In the genomic region with DNA sequence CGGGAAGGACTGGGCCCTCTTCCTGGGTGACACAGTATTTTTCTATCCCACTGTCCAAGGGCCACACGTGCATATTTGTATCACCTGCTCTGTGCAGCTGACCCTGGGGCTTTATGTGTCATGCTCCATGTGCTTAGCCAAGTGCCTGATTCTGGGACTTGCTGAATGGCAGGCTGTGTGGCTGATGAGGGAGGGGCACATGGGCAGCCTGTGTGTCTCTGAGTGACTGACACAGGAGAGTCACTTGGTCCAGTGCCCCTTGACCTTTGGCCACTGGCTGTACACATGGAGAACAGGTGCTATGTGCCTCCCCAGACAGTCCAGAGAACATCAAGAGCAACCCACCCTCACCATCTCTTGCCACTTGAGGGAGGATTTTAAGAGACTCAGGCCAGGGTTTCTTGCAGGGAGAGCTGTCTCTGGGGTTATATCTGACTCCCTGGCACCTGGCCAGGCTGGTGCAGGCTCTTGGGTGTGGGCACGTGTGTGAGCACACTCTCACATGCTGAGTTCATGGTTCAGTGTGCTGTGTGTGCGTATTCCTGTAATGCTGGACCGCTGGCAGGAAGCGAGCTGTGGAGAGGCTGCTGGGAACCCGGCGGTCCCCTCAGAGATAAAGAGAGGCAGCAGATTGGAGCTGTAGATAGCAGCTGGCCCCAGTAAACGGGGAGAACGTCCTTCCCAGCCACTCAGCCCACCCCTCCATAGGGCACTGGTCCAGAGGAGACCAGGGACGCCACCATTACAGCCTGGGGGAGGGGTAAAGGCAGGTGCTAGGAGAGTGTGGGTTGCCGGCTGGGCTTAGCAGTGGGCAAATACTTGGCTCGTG, we compare ENCODE assay signal across 9 mouse cellular contexts. TPM values are rescaled to one million over a fixed set of nuclear protein-coding genes. Genes with fewer than 3 reads are reported as not detected.
DNase-seq lines count a peak whose midpoint lies in the region; ATAC-seq and TF ChIP-seq lines count a peak whose summit lies in the region.
"Had no signal": no experiment of that assay in that cellular context is flagged by ENCODE, and none has a peak within 500 bp of the region (broad histone marks: within the 10 kb centered on the region; RNA-seq: fewer than 3 reads in every experiment).

No protein-coding gene starts in this region.

- no peaks in the 10 kb centered on the region for H3K36me3 ChIP-seq in embryonic facial prominence, embryonic 13.5 days
- no peaks in the 10 kb centered on the region for H3K36me3 ChIP-seq in hindbrain, embryonic 16.5 days (ENCODE audit: control insufficient read depth, insufficient read depth, low read length)
- no peaks in the 10 kb centered on the region for H3K36me3 ChIP-seq in midbrain, embryonic 10.5 days
- H3K36me3 ChIP-seq in thymus, adult 2 months (ENCODE audit: control insufficient read depth, insufficient read depth, low read length) = no peaks in the 10 kb centered on the region

- peak overlapping the region; percentile 40; the same call in 1 of the 2 replicates for H3K9ac ChIP-seq in embryonic facial prominence, embryonic 13.5 days
- peak overlapping the region; percentile 37 for H3K9ac ChIP-seq in hindbrain, embryonic 16.5 days (ENCODE audit: low read depth, low read length)

- peaks cover 36% of the 10 kb centered on the region for H3K4me1 ChIP-seq in embryonic facial prominence, embryonic 13.5 days
- peaks cover 24% of the 10 kb centered on the region for H3K4me1 ChIP-seq in hindbrain, embryonic 16.5 days (ENCODE audit: control insufficient read depth, insufficient read depth, low read depth, low read length)
- peaks cover 62% of the 10 kb centered on the region for H3K4me1 ChIP-seq in midbrain, embryonic 10.5 days
- H3K4me1 ChIP-seq in thymus, adult 2 months (replicated peaks; ENCODE audit: control insufficient read depth, insufficient read depth, low read length) = peaks cover 89% of the 10 kb centered on the region

- 21% methylated on average over 13 of the region's 13 CpGs for WGBS in embryonic facial prominence, embryonic 13.5 days
- WGBS in hindbrain, embryonic 16.5 days = 21% methylated on average over 12 of the region's 13 CpGs
- WGBS in midbrain, embryonic 10.5 days = 46% methylated on average over 13 of the region's 13 CpGs
- WGBS in thymus, adult 2 months = 6% methylated on average over 13 of the region's 13 CpGs

- H3K4me3 ChIP-seq in embryonic facial prominence, embryonic 13.5 days = no peak overlapping the region
- no peak overlapping the region for H3K4me3 ChIP-seq in hindbrain, embryonic 16.5 days (ENCODE audit: low read length)
- 0 out of 2 replicates have a peak overlapping the region, but pooled peaks have one; percentile 16 for H3K4me3 ChIP-seq in midbrain, embryonic 10.5 days
- peak overlapping the region; percentile 7; the same call in 1 of the 2 replicates for H3K4me3 ChIP-seq in thymus, adult 2 months (ENCODE audit: control insufficient read depth, insufficient read depth, low read length)

- no peak for TF ChIP-seq CTCF in thymus, adult 2 months (IDR thresholded peaks at IDR 0.05; ENCODE audit: borderline replicate concordance, control insufficient read depth, extremely low read depth, insufficient read depth, low read length, poor library complexity)

- ATAC-seq in embryonic facial prominence, embryonic 13.5 days (ENCODE audit: insufficient number of reproducible peaks, insufficient read depth, low FRiP score, low TSS enrichment, low read depth) = no peak
- peak; percentile 81 for ATAC-seq in hindbrain, embryonic 16.5 days

- peak overlapping the region; percentile 40 for H3K4me2 ChIP-seq in embryonic facial prominence, embryonic 13.5 days
- peak overlapping the region; percentile 14 for H3K4me2 ChIP-seq in hindbrain, embryonic 16.5 days (ENCODE audit: low read length)

- H3K27ac ChIP-seq in embryonic facial prominence, embryonic 13.5 days = peak overlapping the region; percentile 51; the same call in 1 of the 2 replicates
- peak overlapping the region; percentile 41 for H3K27ac ChIP-seq in hindbrain, embryonic 16.5 days (ENCODE audit: low read depth, low read length)
- peak overlapping the region; percentile 68 for H3K27ac ChIP-seq in midbrain, embryonic 10.5 days (replicated peaks)
- H3K27ac ChIP-seq in thymus, adult 2 months (ENCODE audit: control insufficient read depth, insufficient read depth, low read length) = peak overlapping the region; percentile 60

- DNase-seq in adrenal gland, postnatal 10 days = peak; percentile 58
- DNase-seq in adrenal gland, postnatal 4 days (ENCODE audit: low spot score in 2 of 2) = no peak
- DNase-seq in 3T3-L1 (ENCODE audit: low read depth, low spot score) = peak; percentile 24
- DNase-seq in left cerebral cortex, postnatal 36 days (ENCODE audit: low spot score in 2 of 2) = peak; percentile 31 to 38
- no peak for DNase-seq in midbrain, embryonic 10.5 days (ENCODE audit: low spot score)
- peak; percentile 63 for DNase-seq in thymus, adult 2 months

- peaks cover 4% of the 10 kb centered on the region; the same call in 1 of the 2 replicates for H3K27me3 ChIP-seq in embryonic facial prominence, embryonic 13.5 days
- H3K27me3 ChIP-seq in hindbrain, embryonic 16.5 days (replicated peaks; ENCODE audit: control insufficient read depth, insufficient read depth, low read length) = no peaks in the 10 kb centered on the region
- H3K27me3 ChIP-seq in midbrain, embryonic 10.5 days (ENCODE audit: low read depth, poor library complexity, severe bottlenecking) = peaks cover 45% of the 10 kb centered on the region
- no peaks in the 10 kb centered on the region for H3K27me3 ChIP-seq in thymus, adult 2 months (ENCODE audit: control insufficient read depth, insufficient read depth, low read length)

- no peak for TF ChIP-seq POLR2A in thymus, adult 2 months (IDR thresholded peaks at IDR 0.05; ENCODE audit: control insufficient read depth, extremely low read depth, insufficient read depth, low read length, poor library complexity)

- intact Hi-C loops in left cerebral cortex, postnatal 36 days (cut with DNase I) = loop anchor here (10.0 kb wide), 1 partner anchor 347 kb away; no protein-coding TSS in a partner anchor

- no peaks in the 10 kb centered on the region for H3K9me3 ChIP-seq in embryonic facial prominence, embryonic 13.5 days
- H3K9me3 ChIP-seq in hindbrain, embryonic 16.5 days (ENCODE audit: control insufficient read depth, low read length) = no peaks in the 10 kb centered on the region
- H3K9me3 ChIP-seq in midbrain, embryonic 10.5 days (replicated peaks) = no peaks in the 10 kb centered on the region

RNA-seq across cellular contexts. Expression of a gene that starts 4.8 kb away (rescaled TPM):
- total RNA-seq in adrenal gland, postnatal 10 days (2021) = 10 to 100 TPM in 1 of 2 experiments, 1 to 10 TPM in 1; 9.5 to 17.3 TPM
- total RNA-seq in adrenal gland, postnatal 4 days (2021) = 10 to 100 TPM; 15.1 to 15.6 TPM
- polyA plus RNA-seq in embryonic facial prominence, embryonic 13.5 days (2015; fragmentation: Nextera tagmentation; extraction: Ambion mirVana) = 2.7 and 2.9 TPM in 2 replicates
- 4.5 and 5.5 TPM in 2 replicates for polyA plus RNA-seq in hindbrain, embryonic 16.5 days (2015; fragmentation: Nextera tagmentation; extraction: Ambion mirVana)
- total RNA-seq in left cerebral cortex, postnatal 36 days (2021) = 1 to 10 TPM; 3.4 to 7.2 TPM
- polyA plus RNA-seq in midbrain, embryonic 10.5 days (2016; fragmentation: Nextera tagmentation; extraction: Ambion mirVana) = 5.0 and 5.2 TPM in 2 replicates
- polyA plus RNA-seq in thymus, adult 2 months (2012; rRNA removed) = 15.3 and 16.9 TPM in 2 replicates

RNA-seq across cellular contexts. Expression of a gene that starts 17.6 kb away (rescaled TPM):
- total RNA-seq in adrenal gland, postnatal 10 days (2021) = not detected
- total RNA-seq in adrenal gland, postnatal 4 days (2021) = not detected
- not detected in 2 replicates for polyA plus RNA-seq in embryonic facial prominence, embryonic 13.5 days (2015; fragmentation: Nextera tagmentation; extraction: Ambion mirVana)
- polyA plus RNA-seq in hindbrain, embryonic 16.5 days (2015; fragmentation: Nextera tagmentation; extraction: Ambion mirVana) = 0.08 TPM in 1 of 2 replicates, not detected in the other
- total RNA-seq in left cerebral cortex, postnatal 36 days (2021) = not detected
- polyA plus RNA-seq in midbrain, embryonic 10.5 days (2016; fragmentation: Nextera tagmentation; extraction: Ambion mirVana) = not detected in 2 replicates
- 0.05 TPM in 1 of 2 replicates, not detected in the other for polyA plus RNA-seq in thymus, adult 2 months (2012; rRNA removed)
- polyA plus RNA-seq: frontal cortex, adult 2 months had no signal

RNA-seq across cellular contexts. Expression of a gene that starts 29.1 kb away (rescaled TPM):
- 10 to 100 TPM; 23.3 to 28.0 TPM for total RNA-seq in adrenal gland, postnatal 10 days (2021)
- total RNA-seq in adrenal gland, postnatal 4 days (2021) = 10 to 100 TPM; 43.4 to 43.8 TPM
- polyA plus RNA-seq in embryonic facial prominence, embryonic 13.5 days (2015; fragmentation: Nextera tagmentation; extraction: Ambion mirVana) = 326 and 344 TPM in 2 replicates
- 37.9 and 42.9 TPM in 2 replicates for polyA plus RNA-seq in hindbrain, embryonic 16.5 days (2015; fragmentation: Nextera tagmentation; extraction: Ambion mirVana)
- total RNA-seq in left cerebral cortex, postnatal 36 days (2021) = 1 to 10 TPM in 1 of 2 experiments, under 1 TPM in 1; 0.66 to 1.5 TPM
- polyA plus RNA-seq in midbrain, embryonic 10.5 days (2016; fragmentation: Nextera tagmentation; extraction: Ambion mirVana) = 373 and 413 TPM in 2 replicates
- 75.4 and 87.2 TPM in 2 replicates for polyA plus RNA-seq in thymus, adult 2 months (2012; rRNA removed)

RNA-seq across cellular contexts. Expression of a gene that starts 52.2 kb away (rescaled TPM):
- 10 to 100 TPM; 39.7 to 47.3 TPM for total RNA-seq in adrenal gland, postnatal 10 days (2021)
- 10 to 100 TPM; 78.3 to 82.1 TPM for total RNA-seq in adrenal gland, postnatal 4 days (2021)
- polyA plus RNA-seq in embryonic facial prominence, embryonic 13.5 days (2015; fragmentation: Nextera tagmentation; extraction: Ambion mirVana) = 143 and 150 TPM in 2 replicates
- 19.6 and 21.2 TPM in 2 replicates for polyA plus RNA-seq in hindbrain, embryonic 16.5 days (2015; fragmentation: Nextera tagmentation; extraction: Ambion mirVana)
- 1 to 10 TPM in 1 of 2 experiments, under 1 TPM in 1; 0.39 to 1.3 TPM for total RNA-seq in left cerebral cortex, postnatal 36 days (2021)
- 123 and 137 TPM in 2 replicates for polyA plus RNA-seq in midbrain, embryonic 10.5 days (2016; fragmentation: Nextera tagmentation; extraction: Ambion mirVana)
- polyA plus RNA-seq in thymus, adult 2 months (2012; rRNA removed) = 130 and 167 TPM in 2 replicates

RNA-seq across cellular contexts. Expression of a gene that starts 52.4 kb away (rescaled TPM):
- 10 to 100 TPM; 14.1 to 17.7 TPM for total RNA-seq in adrenal gland, postnatal 10 days (2021)
- 10 to 100 TPM; 18.1 to 21.7 TPM for total RNA-seq in adrenal gland, postnatal 4 days (2021)
- 4.2 and 5.1 TPM in 2 replicates for polyA plus RNA-seq in embryonic facial prominence, embryonic 13.5 days (2015; fragmentation: Nextera tagmentation; extraction: Ambion mirVana)
- polyA plus RNA-seq in hindbrain, embryonic 16.5 days (2015; fragmentation: Nextera tagmentation; extraction: Ambion mirVana) = 7.0 and 8.5 TPM in 2 replicates
- total RNA-seq in left cerebral cortex, postnatal 36 days (2021) = 1 to 10 TPM; 5.4 to 7.2 TPM
- polyA plus RNA-seq in midbrain, embryonic 10.5 days (2016; fragmentation: Nextera tagmentation; extraction: Ambion mirVana) = 3.5 TPM in 2 replicates
- 17.7 and 18.2 TPM in 2 replicates for polyA plus RNA-seq in thymus, adult 2 months (2012; rRNA removed)

Comparison
In these comparisons a context has a peak if more than half of its experiments do, and no peak if none do; other contexts are left out.
1. DNase-seq: peak in adrenal gland, postnatal 10 days (single experiment), 3T3-L1 (single experiment), left cerebral cortex, postnatal 36 days (2 of 2) and thymus, adult 2 months (single experiment); none in adrenal gland, postnatal 4 days (0 of 2) and midbrain, embryonic 10.5 days (single experiment).
2. H3K4me3 ChIP-seq: peak in midbrain, embryonic 10.5 days (single experiment) and thymus, adult 2 months (single experiment); none in embryonic facial prominence, embryonic 13.5 days (single experiment) and hindbrain, embryonic 16.5 days (single experiment).
3. Peak in every context shown above with its lines, with median percentiles within 50 percentile points of each other: H3K27ac ChIP-seq.